Mouse (Mus musculus): ENCODE data around the gene Agbl4. TPM values are rescaled to one million over a fixed set of nuclear protein-coding genes. Genes with fewer than 3 reads are reported as not detected.

Gene Agbl4
- total and polyA plus RNA-seq, 3 experiments = not detected

DNA sequence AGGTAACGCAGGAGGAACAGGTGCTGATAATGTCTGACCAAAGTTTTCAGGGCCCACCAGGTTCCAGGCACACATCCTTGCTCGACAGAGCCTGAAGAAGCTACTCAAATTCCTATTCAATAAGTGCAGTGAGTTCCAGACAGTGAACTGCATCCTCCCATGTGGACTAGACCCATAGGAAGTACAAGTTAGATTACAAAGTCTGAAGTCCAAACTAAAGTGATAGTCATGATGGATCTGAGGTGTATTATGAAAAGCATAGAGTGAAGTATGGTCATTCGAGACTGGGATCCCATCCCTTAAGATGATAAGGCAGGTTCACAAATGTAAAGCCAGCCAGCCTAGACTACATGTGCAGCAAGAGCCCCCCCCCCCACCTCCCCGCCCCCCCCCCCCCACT, 1023.5 kb downstream of the Agbl4 start:
- Histone ChIP-seq H3K9me3 (replicated peaks; ENCODE audit: insufficient read depth, low read length) (no peaks in the 10 kb centered on the region), H3K36me3 (ENCODE audit: control insufficient read depth in 1 of 2, insufficient read depth in 2 of 2, low read length in 2 of 2) (no peaks in the 10 kb centered on the region), H3K79me2 (ENCODE audit: control insufficient read depth, insufficient read depth, low read length, poor library complexity) (no peaks in the 10 kb centered on the region), H3K27me3 (ENCODE audit: control insufficient read depth in 1 of 2, insufficient read depth in 2 of 2, low read length in 2 of 2) (no peaks in the 10 kb centered on the region), H3K4me3 (ENCODE audit: control insufficient read depth in 1 of 2, insufficient read depth in 1 of 2, low read depth in 2 of 2, low read length in 2 of 2) (no peak overlapping the region), H3K9ac (ENCODE audit: control insufficient read depth, low read depth, low read length, poor library complexity, severe bottlenecking) (no peak overlapping the region), H3K4me1 (ENCODE audit: control insufficient read depth in 1 of 2, insufficient read depth in 2 of 2, low read length in 2 of 2) (no peaks in the 10 kb centered on the region), H3K27ac (ENCODE audit: control insufficient read depth, low read depth, low read length) (no peak overlapping the region)
- TF ChIP-seq UBTF (IDR thresholded peaks at IDR 0.05; ENCODE audit: borderline replicate concordance, insufficient read depth, low read depth, low read length) = no peak
- TF ChIP-seq RCOR1 (IDR thresholded peaks at IDR 0.05; ENCODE audit: low read depth, low read length) = no peak
- no peak for TF ChIP-seq POLR2A (IDR thresholded peaks at IDR 0.05; ENCODE audit: control insufficient read depth in 1 of 2, insufficient read depth in 1 of 2, low read depth in 1 of 2, low read length in 2 of 2, poor library complexity in 1 of 2)
- no peak for TF ChIP-seq TAL1 (IDR thresholded peaks at IDR 0.05; ENCODE audit: low read length)
- no peak for TF ChIP-seq ETS1 (IDR thresholded peaks at IDR 0.05; ENCODE audit: low read depth, low read length)
- TF ChIP-seq CHD1 (IDR thresholded peaks at IDR 0.05; ENCODE audit: low read depth, low read length) = no peak
- TF ChIP-seq HCFC1 (IDR thresholded peaks at IDR 0.05; ENCODE audit: low read depth, low read length) = no peak
- TF ChIP-seq MYB (IDR thresholded peaks at IDR 0.05; ENCODE audit: low read depth, low read length) = no peak
- no peak for TF ChIP-seq TBP (IDR thresholded peaks at IDR 0.05; ENCODE audit: low read depth, low read length)
- no peak for TF ChIP-seq POLR2AphosphoS2 (IDR thresholded peaks at IDR 0.05; ENCODE audit: low read length)
- TF ChIP-seq ELF1 (IDR thresholded peaks at IDR 0.05; ENCODE audit: low read depth, low read length) = no peak
- TF ChIP-seq SIN3A (IDR thresholded peaks at IDR 0.05; ENCODE audit: low read length) = no peak
- no peak for TF ChIP-seq MAZ (IDR thresholded peaks at IDR 0.05; ENCODE audit: low read depth, low read length)
- no peak for TF ChIP-seq TCF12 (IDR thresholded peaks at IDR 0.05; ENCODE audit: low read depth, low read length)
- no peak for TF ChIP-seq ZC3H11A (IDR thresholded peaks at IDR 0.05; ENCODE audit: low read depth, low read length)
- no peak for TF ChIP-seq USF2 (IDR thresholded peaks at IDR 0.05; ENCODE audit: borderline replicate concordance in 1 of 2, insufficient read depth in 1 of 2, low read depth in 1 of 2, low read length in 2 of 2)
- no peak for TF ChIP-seq GATA1 (IDR thresholded peaks at IDR 0.05; ENCODE audit: low read depth, low read length)
- no peak for TF ChIP-seq CHD2 (IDR thresholded peaks at IDR 0.05; ENCODE audit: low read length)
- TF ChIP-seq E2F4 (IDR thresholded peaks at IDR 0.05; ENCODE audit: borderline replicate concordance, low read depth, low read length) = no peak
- DNase-seq (ENCODE audit: low read depth, low spot score) = no peak

DNA sequence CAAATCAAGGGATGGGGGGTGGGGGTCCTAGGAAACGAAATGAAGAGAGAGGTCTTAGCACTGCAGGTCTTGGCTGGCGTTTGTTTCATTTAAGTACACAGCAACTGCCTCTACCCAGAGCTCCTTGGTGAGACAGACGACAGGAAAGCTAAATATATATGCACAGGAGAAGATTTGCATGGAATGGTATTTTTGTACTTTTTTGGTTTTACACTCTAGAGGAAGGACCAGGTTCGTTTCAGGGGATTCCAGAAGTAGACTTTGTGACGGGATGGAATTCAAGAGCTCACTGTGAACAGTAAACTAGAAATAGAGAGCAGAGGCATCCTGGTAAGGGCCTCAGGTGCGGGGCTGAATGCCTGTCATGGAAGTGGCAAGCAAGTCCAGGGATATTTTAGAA, 1024.3 kb downstream of the Agbl4 start:
- Histone ChIP-seq H3K4me3 (ENCODE audit: control insufficient read depth in 1 of 2, insufficient read depth in 1 of 2, low read depth in 2 of 2, low read length in 2 of 2) (no peak overlapping the region), H3K36me3 (ENCODE audit: control insufficient read depth in 1 of 2, insufficient read depth in 2 of 2, low read length in 2 of 2) (no peaks in the 10 kb centered on the region), H3K27me3 (ENCODE audit: control insufficient read depth in 1 of 2, insufficient read depth in 2 of 2, low read length in 2 of 2) (no peaks in the 10 kb centered on the region), H3K9me3 (replicated peaks; ENCODE audit: insufficient read depth, low read length) (no peaks in the 10 kb centered on the region), H3K9ac (ENCODE audit: control insufficient read depth, low read depth, low read length, poor library complexity, severe bottlenecking) (no peak overlapping the region), H3K79me2 (ENCODE audit: control insufficient read depth, insufficient read depth, low read length, poor library complexity) (no peaks in the 10 kb centered on the region), H3K27ac (ENCODE audit: control insufficient read depth, low read depth, low read length) (no peak overlapping the region), H3K4me1 (ENCODE audit: control insufficient read depth in 1 of 2, insufficient read depth in 2 of 2, low read length in 2 of 2) (no peaks in the 10 kb centered on the region)
- no peak for DNase-seq (ENCODE audit: low read depth, low spot score)
- no peak for TF ChIP-seq GABPA (IDR thresholded peaks at IDR 0.05; ENCODE audit: low read depth, low read length)
